Mouse (Mus musculus) kidney, adult 2 months (tissue): ENCODE measurements around the gene Dnajc11. TPM values are rescaled to one million over a fixed set of nuclear protein-coding genes. Genes with fewer than 3 reads are reported as not detected.

Experiments
- DNase-seq: peaks from one replicate; pipeline ENCODE4 v3.0.0; 2021
- H3K27ac ChIP-seq: fragments of 200-500 bp; 2 replicates; pipeline ENCODE4 v1.5.1; 2012; ENCODE audit warnings: low read depth, low read length, control low read depth, inconsistent platforms; ENCODE audit not compliant: insufficient read depth
- H3K27me3 ChIP-seq: fragments of 200-500 bp; replicated peaks from 2 replicates; pipeline ENCODE4 v1.6.1; 2012; ENCODE audit warnings: mild to moderate bottlenecking, moderate library complexity, low read length, inconsistent platforms; ENCODE audit not compliant: control insufficient read depth, insufficient read depth
- H3K36me3 ChIP-seq: fragments of 200-500 bp; 2 replicates; pipeline ENCODE4 v1.6.1; 2012; ENCODE audit warnings: mild to moderate bottlenecking, moderate library complexity, low read length, inconsistent platforms; ENCODE audit not compliant: control insufficient read depth, insufficient read depth
- H3K4me1 ChIP-seq: fragments of 200-500 bp; 2 replicates; pipeline ENCODE4 v1.6.1; 2011; ENCODE audit warnings: low read length; ENCODE audit not compliant: control insufficient read depth, insufficient read depth
- H3K4me3 ChIP-seq: fragments of 200-500 bp; 2 replicates; pipeline ENCODE4 v1.5.1; 2011; ENCODE audit warnings: mild to moderate bottlenecking, low read depth, low read length, control low read depth; ENCODE audit not compliant: insufficient read depth
- CTCF ChIP-seq: fragments of 200-500 bp; conservative IDR thresholded peaks from 2 replicates; pipeline ENCODE4 v1.5.1; 2011; ENCODE audit warnings: low read depth, mild to moderate bottlenecking, control low read depth, low read length, moderate library complexity, mixed read lengths; ENCODE audit not compliant: insufficient read depth, insufficient read length
- POLR2A ChIP-seq: fragments of 200-500 bp; IDR thresholded peaks from one replicate; pipeline ENCODE4 v1.6.1; 2011; ENCODE audit warnings: low read depth, low read length, control low read depth
- WGBS: fragments of 180-500 bp; shearing (Covaris S2); methylation state at CpG from one replicate; pipeline ENCODE4 v1.1.7; 2018; 5-methylcytosine and 5-hydroxymethylcytosine counted together
- polyA plus RNA-seq: library from polyadenylated mRNA; depleted of rRNA; stranded (reverse); fragments of >200 nt; gene quantifications from 2 replicates; pipeline ENCODE4 v1.2.3, GENCODE M21; 2012

Dnajc11 gene
- polyA plus RNA-seq, 1 experiment, result 76.1 TPM

- peak; percentile 16 for DNase-seq
- peak overlapping the region; percentile 99 for H3K4me3 ChIP-seq
- H3K36me3 ChIP-seq, result no peaks in the 10 kb centered on the region
- H3K27ac ChIP-seq, result peak overlapping the region; percentile 70
- TF ChIP-seq CTCF, result no peak
- TF ChIP-seq POLR2A, result no peak
- 1% methylated on average over 23 of the region's 23 CpGs for WGBS
- peaks cover 29% of the 10 kb centered on the region; the same call in 1 of the 2 replicates for H3K4me1 ChIP-seq
- H3K27me3 ChIP-seq, result no peaks in the 10 kb centered on the region
Observed at GRCm38 (mm10) chr4:151934215-151934572, 703 bp downstream of the Dnajc11 start.

GRCm38 (mm10) chr4:151937441-151937840 lies 4.0 kb downstream of the Dnajc11 start:
- H3K4me1 ChIP-seq, result peaks cover 29% of the 10 kb centered on the region; the same call in 1 of the 2 replicates
- H3K36me3 ChIP-seq, result no peaks in the 10 kb centered on the region
- DNase-seq, result peak; percentile 93
- no peaks in the 10 kb centered on the region for H3K27me3 ChIP-seq
- WGBS, result 43% methylated on average over 13 of the region's 13 CpGs
- no peak overlapping the region for H3K4me3 ChIP-seq
- no peak for TF ChIP-seq POLR2A
- no peak for TF ChIP-seq CTCF
- H3K27ac ChIP-seq, result peak overlapping the region; percentile 39; the same call in 1 of the 2 replicates

- Histone ChIP-seq H3K4me3 (no peak overlapping the region), H3K36me3 (no peaks in the 10 kb centered on the region), H3K4me1 (peaks cover 28% of the 10 kb centered on the region; the same call in 1 of the 2 replicates), H3K27ac (no peak overlapping the region), H3K27me3 (no peaks in the 10 kb centered on the region)
- TF ChIP-seq CTCF (no peak), POLR2A (no peak)
- WGBS, result 74% methylated on average over 3 of the region's 3 CpGs
- DNase-seq, result no peak
Observed at GRCm38 (mm10) chr4:151938089-151938488, 4.6 kb downstream of the Dnajc11 start.

- DNase-seq, result no peak
- H3K4me3 ChIP-seq, result no peak overlapping the region
- 86% methylated on average over 11 of the region's 11 CpGs for WGBS
- H3K36me3 ChIP-seq, result no peaks in the 10 kb centered on the region
- H3K27ac ChIP-seq, result no peak overlapping the region
- no peak for TF ChIP-seq CTCF
- H3K27me3 ChIP-seq, result no peaks in the 10 kb centered on the region
- peaks cover 3% of the 10 kb centered on the region; the same call in 1 of the 2 replicates for H3K4me1 ChIP-seq
Observed at GRCm38 (mm10) chr4:151946211-151946610, 12.7 kb downstream of the Dnajc11 start.

- no peak for TF ChIP-seq CTCF
- TF ChIP-seq POLR2A, result no peak
- no peak overlapping the region for H3K27ac ChIP-seq
- DNase-seq, result no peak
- peaks cover 3% of the 10 kb centered on the region; the same call in 1 of the 2 replicates for H3K4me1 ChIP-seq
- 76% methylated on average over 14 of the region's 14 CpGs for WGBS
- no peaks in the 10 kb centered on the region for H3K27me3 ChIP-seq
- H3K36me3 ChIP-seq, result no peaks in the 10 kb centered on the region
- H3K4me3 ChIP-seq, result no peak overlapping the region
Observed at GRCm38 (mm10) chr4:151948497-151949471, 15.3 kb downstream of the Dnajc11 start.

- 67% methylated on average over 6 of the region's 6 CpGs for WGBS
- DNase-seq, result no peak
- TF ChIP-seq CTCF (no peak), POLR2A (no peak)
Observed at GRCm38 (mm10) chr4:151953209-151953608, 19.7 kb downstream of the Dnajc11 start.

GRCm38 (mm10) chr4:151955791-151956190 lies 22.3 kb downstream of the Dnajc11 start:
- H3K4me1 ChIP-seq, result no peaks in the 10 kb centered on the region
- 96% methylated on average over 1 of the region's 1 CpGs for WGBS
- no peaks in the 10 kb centered on the region for H3K36me3 ChIP-seq

More at GRCm38 (mm10) chr4:151953209-151953608, 19.7 kb downstream of the Dnajc11 start:
- H3K27ac ChIP-seq, result no peak overlapping the region
- H3K4me3 ChIP-seq, result no peak overlapping the region
- no peaks in the 10 kb centered on the region for H3K27me3 ChIP-seq
- H3K4me1 ChIP-seq, result no peaks in the 10 kb centered on the region
- H3K36me3 ChIP-seq, result no peaks in the 10 kb centered on the region

More at GRCm38 (mm10) chr4:151955791-151956190, 22.3 kb downstream of the Dnajc11 start:
- Histone ChIP-seq H3K27ac (no peak overlapping the region), H3K27me3 (no peaks in the 10 kb centered on the region), H3K4me3 (no peak overlapping the region)
- TF ChIP-seq CTCF, result no peak
- TF ChIP-seq POLR2A, result no peak
- no peak for DNase-seq
